Mouse (Mus musculus) myocyte (in vitro differentiated cells): ENCODE results near the gene Angptl4.

Experiments
- CEBPB ChIP-seq: IDR thresholded peaks from 2 replicates; pipeline ENCODE4 v1.6.1; 2011; ENCODE audit warnings: mild to moderate bottlenecking, moderate library complexity; ENCODE audit not compliant: poor library complexity, insufficient read depth, severe bottlenecking
- E2F4 ChIP-seq: IDR thresholded peaks from one replicate; pipeline ENCODE4 v1.6.1; 2011; ENCODE audit warnings: mild to moderate bottlenecking, control low read depth, moderate library complexity; ENCODE audit not compliant: insufficient read depth
- MAX ChIP-seq: IDR thresholded peaks from one replicate; pipeline ENCODE4 v1.6.1; 2011; ENCODE audit warnings: low read depth, mild to moderate bottlenecking, control low read depth
- POLR2A ChIP-seq: IDR thresholded peaks from one replicate; pipeline ENCODE4 v1.6.1; 2011; ENCODE audit warnings: low read depth, mild to moderate bottlenecking, control low read depth, moderate library complexity; ENCODE audit not compliant: insufficient read length
- POLR2AphosphoS2 ChIP-seq: IDR thresholded peaks from one replicate; pipeline ENCODE4 v1.6.1; 2011; ENCODE audit warnings: low read depth, control low read depth; ENCODE audit not compliant: insufficient read length
- TCF12 ChIP-seq: IDR thresholded peaks from one replicate; pipeline ENCODE4 v1.6.1; 2011; ENCODE audit warnings: mild to moderate bottlenecking, control low read depth; ENCODE audit not compliant: poor library complexity, insufficient read depth, severe bottlenecking
- USF1 ChIP-seq: IDR thresholded peaks from one replicate; pipeline ENCODE4 v1.6.1; 2011; ENCODE audit warnings: low read depth, mild to moderate bottlenecking, control low read depth, moderate library complexity

GRCm38 (mm10) chr17:33812990-33813389 lies 31.4 kb upstream of the Angptl4 start:
- TF ChIP-seq USF1 (no peak), TCF12 (no peak), E2F4 (no peak), POLR2A (no peak), MAX (no peak), CEBPB (no peak), POLR2AphosphoS2 (no peak)
